Mouse (Mus musculus): ENCODE measurements around the gene E030018B13Rik. TPM values are rescaled to one million over a fixed set of nuclear protein-coding genes. Genes with fewer than 3 reads are reported as not detected.

Gene E030018B13Rik
- 0.22 TPM in 1 of 2 replicates, not detected in the other for polyA plus RNA-seq (2015; fragmentation: Nextera tagmentation; extraction: Ambion mirVana)

DNA sequence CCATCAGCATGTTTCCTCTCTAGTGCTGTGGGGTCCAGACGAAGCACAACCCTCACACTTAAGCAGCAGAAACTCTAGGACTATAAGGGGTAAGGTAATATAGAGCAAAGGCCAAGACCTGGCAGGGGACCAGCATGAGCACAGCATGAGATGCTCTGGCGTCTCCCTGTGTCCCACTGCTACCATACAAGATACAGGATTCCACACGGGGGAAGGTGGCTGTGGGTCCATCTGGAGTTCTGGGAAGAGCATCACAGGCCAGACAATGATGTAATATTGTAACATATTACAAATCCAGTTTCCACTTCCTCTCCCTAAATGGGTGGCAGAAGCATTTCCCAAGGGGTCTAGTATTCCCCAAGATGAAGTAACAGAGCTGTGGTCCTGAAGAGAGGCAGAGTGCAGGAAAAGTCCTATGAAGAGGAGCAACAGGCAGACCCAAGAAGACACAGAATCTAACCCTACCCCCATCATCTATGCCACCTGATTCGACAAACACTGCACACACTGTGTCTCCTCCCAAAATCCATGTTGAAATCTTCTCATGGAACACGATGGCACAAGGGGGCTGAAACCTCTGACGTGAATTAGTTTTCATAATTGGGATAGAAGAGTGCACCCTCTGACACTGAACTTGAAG lies at the start of gene E030018B13Rik:
Gene E030018B13Rik (plus strand): TSS at position 590 of the 640 bp plus-strand sequence.
- Histone ChIP-seq H3K27ac (no peak within 1 kb of the TSS), H3K4me2 (no peak within 1 kb of the TSS), H3K27me3 (no peaks in the 10 kb centered on the region), H3K4me3 (replicated peaks) (no peak within 1 kb of the TSS), H3K9me3 (replicated peaks) (no peaks in the 10 kb centered on the region), H3K4me1 (peaks cover 60% of the 10 kb centered on the region), H3K9ac (no peak within 1 kb of the TSS), H3K36me3 (no peaks in the 10 kb centered on the region)
- ATAC-seq (replicated peaks; ENCODE audit: low FRiP score), result no peak
- 84% methylated on average over 6 of the region's 6 CpGs for WGBS

DNA sequence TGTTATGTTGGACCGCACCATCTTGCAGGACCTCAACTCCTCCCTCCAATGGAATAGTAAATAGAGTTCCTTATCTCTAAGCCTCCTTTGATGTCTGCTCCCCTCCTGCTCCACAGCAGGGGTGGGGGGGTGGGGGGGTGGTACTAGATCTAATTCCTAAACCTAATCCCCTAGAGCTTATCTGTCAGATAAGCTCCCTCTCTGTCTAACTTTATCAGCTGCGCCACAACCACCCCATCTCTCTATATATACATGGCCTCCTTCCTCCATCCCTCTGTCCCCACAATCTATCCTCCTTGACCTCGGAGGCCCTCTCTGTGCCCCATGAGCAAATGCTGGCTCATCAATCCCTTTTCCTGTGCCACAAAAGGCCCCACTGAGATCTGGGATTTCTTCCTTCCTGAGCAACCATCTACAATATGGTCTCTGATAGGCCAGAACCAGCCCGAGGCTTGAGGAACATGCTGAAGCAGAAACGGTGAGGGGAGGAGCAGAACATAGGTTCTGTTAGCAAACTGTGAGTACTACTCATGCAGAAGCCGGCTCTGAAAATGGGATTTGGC lies 48.2 kb upstream of the E030018B13Rik start:
- Histone ChIP-seq H3K27me3 (no peaks in the 10 kb centered on the region), H3K4me1 (no peaks in the 10 kb centered on the region), H3K9me3 (replicated peaks) (no peaks in the 10 kb centered on the region), H3K27ac (no peak overlapping the region), H3K4me3 (replicated peaks) (no peak overlapping the region), H3K9ac (no peak overlapping the region), H3K36me3 (no peaks in the 10 kb centered on the region), H3K4me2 (no peak overlapping the region)
- ATAC-seq (replicated peaks; ENCODE audit: low FRiP score), result no peak
- WGBS, result 74% methylated on average over 6 of the region's 6 CpGs

DNA sequence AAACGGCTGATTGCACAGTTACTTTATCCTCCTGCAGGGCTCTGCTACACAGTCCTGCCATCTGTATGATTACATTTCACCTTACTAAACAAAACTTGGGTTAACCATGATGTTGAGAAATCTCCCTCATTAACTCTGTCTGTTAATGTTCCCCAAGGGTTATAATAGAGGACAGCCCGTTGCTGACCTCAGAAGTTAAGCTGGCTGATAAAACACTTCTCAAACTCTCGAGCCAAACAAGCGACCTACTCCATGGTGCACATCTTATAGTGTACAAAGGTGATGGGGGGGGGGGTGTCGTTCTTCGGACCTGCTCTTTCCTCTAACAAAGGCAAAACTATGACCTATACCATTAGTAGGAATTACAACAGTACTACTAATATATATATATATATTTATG lies 45.0 kb upstream of the E030018B13Rik start:
- H3K36me3 ChIP-seq, result no peaks in the 10 kb centered on the region
- H3K4me2 ChIP-seq, result no peak overlapping the region
- no peak overlapping the region for H3K9ac ChIP-seq
- H3K27me3 ChIP-seq, result no peaks in the 10 kb centered on the region
- H3K9me3 ChIP-seq (replicated peaks), result no peaks in the 10 kb centered on the region
- H3K4me1 ChIP-seq, result 0 out of 2 replicates have a peak, but pooled peaks cover 7% of the 10 kb centered on the region
- no peak overlapping the region for H3K4me3 ChIP-seq (replicated peaks)
- no peak for ATAC-seq (replicated peaks; ENCODE audit: low FRiP score)
- 76% methylated on average over 6 of the region's 6 CpGs for WGBS
- H3K27ac ChIP-seq, result no peak overlapping the region

DNA sequence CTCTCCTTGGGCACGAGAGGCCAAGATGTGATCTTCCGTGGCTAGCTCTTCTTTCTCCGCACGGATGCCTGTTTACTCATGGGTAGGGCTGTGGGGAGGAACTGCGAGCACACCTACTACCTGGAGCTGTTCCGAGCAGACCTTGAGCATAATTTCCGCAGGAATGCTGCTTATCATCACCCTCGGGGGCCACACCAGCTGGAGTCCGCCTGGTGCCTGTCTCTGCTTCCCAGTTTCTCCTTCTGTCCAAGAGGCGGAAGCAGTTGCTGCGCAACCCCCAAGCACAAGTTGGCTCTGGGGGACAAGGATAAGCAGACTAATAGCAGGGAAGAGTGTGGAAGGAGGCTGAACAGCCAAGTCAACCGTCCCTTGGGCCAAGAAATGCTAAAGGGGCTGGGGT lies 42.8 kb upstream of the E030018B13Rik start:
- ATAC-seq (replicated peaks; ENCODE audit: low FRiP score), result no peak
- Histone ChIP-seq H3K36me3 (no peaks in the 10 kb centered on the region), H3K4me2 (no peak overlapping the region)

DNA sequence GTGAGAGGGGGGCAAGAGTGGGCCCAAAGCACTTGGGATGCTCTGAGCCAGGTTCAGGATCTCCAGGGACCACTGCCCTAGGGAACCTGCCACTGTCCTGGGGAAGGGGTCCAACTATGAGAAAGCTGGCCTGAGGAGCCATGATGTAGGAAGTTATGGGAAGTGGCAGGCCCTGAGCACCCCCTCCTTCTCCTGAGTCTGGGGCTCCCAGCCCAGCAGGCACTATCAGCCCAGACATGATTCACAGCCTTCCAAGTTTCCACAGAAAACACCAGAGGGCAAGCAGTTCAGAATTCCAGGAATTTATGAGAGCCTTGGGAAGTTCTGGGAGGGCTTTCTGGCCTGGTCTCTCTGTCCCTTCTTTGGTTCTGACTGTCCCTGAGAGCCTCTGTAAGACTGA lies 41.0 kb upstream of the E030018B13Rik start:
- Histone ChIP-seq H3K9ac (no peak overlapping the region), H3K4me1 (peaks cover 18% of the 10 kb centered on the region), H3K27me3 (no peaks in the 10 kb centered on the region), H3K4me3 (replicated peaks) (no peak overlapping the region), H3K27ac (no peak overlapping the region), H3K4me2 (no peak overlapping the region), H3K36me3 (no peaks in the 10 kb centered on the region), H3K9me3 (replicated peaks) (no peaks in the 10 kb centered on the region)
- no peak for ATAC-seq (replicated peaks; ENCODE audit: low FRiP score)

More for the DNA sequence above, 42.8 kb upstream of the E030018B13Rik start:
- Histone ChIP-seq H3K4me3 (replicated peaks) (no peak overlapping the region), H3K27ac (no peak overlapping the region), H3K9me3 (replicated peaks) (no peaks in the 10 kb centered on the region), H3K4me1 (peaks cover 18% of the 10 kb centered on the region), H3K9ac (no peak overlapping the region), H3K27me3 (no peaks in the 10 kb centered on the region)
- WGBS, result 69% methylated on average over 12 of the region's 12 CpGs

DNA sequence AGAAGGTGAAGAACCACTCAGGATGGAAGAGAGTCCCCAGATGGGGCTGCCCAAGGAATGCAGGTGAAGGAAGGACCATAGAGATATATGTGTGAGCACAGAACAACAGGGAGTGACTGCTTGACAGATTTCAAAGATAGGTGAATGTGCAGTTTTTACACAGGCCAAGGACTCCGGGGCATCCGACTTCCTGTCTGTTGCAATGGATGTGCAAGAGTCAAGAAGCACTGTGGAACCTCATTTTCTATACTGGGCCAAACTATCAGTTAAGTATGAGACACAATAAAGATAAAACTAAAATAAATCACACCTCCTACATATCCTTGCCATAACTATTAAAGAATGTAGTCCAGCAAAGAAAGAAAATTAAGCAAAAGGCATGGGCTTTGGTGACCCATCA lies 40.0 kb upstream of the E030018B13Rik start:
- H3K27ac ChIP-seq, result no peak overlapping the region
- WGBS, result 80% methylated on average over 2 of the region's 2 CpGs
- H3K9me3 ChIP-seq (replicated peaks), result no peaks in the 10 kb centered on the region
- H3K4me3 ChIP-seq (replicated peaks), result no peak overlapping the region
- H3K27me3 ChIP-seq, result no peaks in the 10 kb centered on the region
- peaks cover 18% of the 10 kb centered on the region for H3K4me1 ChIP-seq
- H3K4me2 ChIP-seq, result no peak overlapping the region
- H3K9ac ChIP-seq, result no peak overlapping the region
- H3K36me3 ChIP-seq, result no peaks in the 10 kb centered on the region
- no peak for ATAC-seq (replicated peaks; ENCODE audit: low FRiP score)

DNA sequence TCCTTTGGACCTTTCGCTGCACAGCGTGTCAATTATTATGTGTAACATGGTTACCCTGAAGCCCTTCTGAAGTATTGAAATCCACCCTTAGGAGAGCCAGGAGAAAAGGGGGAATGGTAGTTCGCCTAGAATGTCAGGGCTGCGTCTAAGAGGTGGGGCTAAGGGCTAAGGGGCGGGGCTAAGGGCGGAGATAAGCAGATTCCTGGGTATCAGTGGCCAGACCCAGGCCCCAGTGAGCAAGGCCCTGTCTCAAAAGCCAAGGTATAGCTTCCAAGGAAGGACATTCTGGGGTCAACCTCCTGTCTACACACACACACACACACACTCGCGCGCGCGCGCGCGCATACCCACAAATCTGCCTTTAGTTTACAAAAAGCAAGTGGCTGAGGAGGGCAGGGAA lies 39.0 kb upstream of the E030018B13Rik start:
- peak; percentile 55; the same call in 1 of the 2 replicates for ATAC-seq (replicated peaks; ENCODE audit: low FRiP score)
- WGBS, result 37% methylated on average over 14 of the region's 14 CpGs
- Histone ChIP-seq H3K4me1 (peaks cover 18% of the 10 kb centered on the region), H3K36me3 (no peaks in the 10 kb centered on the region), H3K9me3 (replicated peaks) (no peaks in the 10 kb centered on the region), H3K27me3 (no peaks in the 10 kb centered on the region), H3K27ac (no peak overlapping the region), H3K4me2 (peak overlapping the region; percentile 32), H3K9ac (no peak overlapping the region), H3K4me3 (replicated peaks) (no peak overlapping the region)

DNA sequence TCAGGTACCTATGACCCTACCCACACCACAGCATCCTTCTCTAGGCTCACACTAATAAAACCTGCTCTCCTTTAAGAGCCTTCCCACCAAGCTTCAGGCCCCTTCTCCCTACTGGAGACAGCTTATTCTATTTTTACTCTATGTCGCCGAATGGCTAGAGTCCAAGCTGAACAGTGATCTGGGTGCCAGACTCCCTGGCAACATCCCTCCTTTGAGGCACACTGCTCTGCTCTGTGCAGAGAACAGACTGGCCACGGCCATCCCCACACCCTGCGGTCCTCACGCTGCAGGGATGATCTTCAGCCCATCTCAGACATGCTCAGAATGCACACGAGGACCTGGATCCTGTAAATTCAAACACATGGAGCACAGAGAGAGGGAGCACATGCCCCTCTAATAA lies 37.1 kb upstream of the E030018B13Rik start:
- Histone ChIP-seq H3K4me2 (no peak overlapping the region), H3K27me3 (no peaks in the 10 kb centered on the region), H3K4me3 (replicated peaks) (no peak overlapping the region), H3K36me3 (no peaks in the 10 kb centered on the region), H3K9ac (no peak overlapping the region), H3K9me3 (replicated peaks) (no peaks in the 10 kb centered on the region), H3K27ac (no peak overlapping the region), H3K4me1 (peaks cover 18% of the 10 kb centered on the region)
- no peak for ATAC-seq (replicated peaks; ENCODE audit: low FRiP score)
- WGBS, result 86% methylated on average over 6 of the region's 6 CpGs

DNA sequence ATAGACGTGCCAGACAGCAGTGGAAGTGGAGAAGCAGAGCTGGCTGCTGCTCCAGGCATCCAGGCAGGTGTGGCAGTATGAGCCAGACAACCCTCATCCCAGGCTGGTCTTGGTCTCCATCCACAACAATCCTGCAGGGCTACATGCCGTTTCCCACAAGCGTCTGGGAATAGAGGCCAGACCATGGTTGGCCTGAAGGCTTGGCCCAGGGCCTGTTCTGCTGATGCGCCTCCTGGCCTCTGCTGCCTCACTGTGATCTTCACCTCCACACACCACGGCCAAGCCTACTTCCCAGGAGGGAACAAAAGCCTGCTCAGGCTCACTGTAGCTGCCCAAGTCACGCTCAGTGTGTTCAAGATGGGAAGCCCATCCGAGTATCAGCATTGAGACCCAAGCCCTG lies 33.9 kb upstream of the E030018B13Rik start:
- Histone ChIP-seq H3K4me3 (replicated peaks) (no peak overlapping the region), H3K9ac (no peak overlapping the region), H3K9me3 (replicated peaks) (no peaks in the 10 kb centered on the region), H3K4me1 (peaks cover 15% of the 10 kb centered on the region), H3K27ac (no peak overlapping the region), H3K4me2 (no peak overlapping the region), H3K27me3 (no peaks in the 10 kb centered on the region), H3K36me3 (no peaks in the 10 kb centered on the region)
- ATAC-seq (replicated peaks; ENCODE audit: low FRiP score), result no peak
- 84% methylated on average over 7 of the region's 7 CpGs for WGBS

DNA sequence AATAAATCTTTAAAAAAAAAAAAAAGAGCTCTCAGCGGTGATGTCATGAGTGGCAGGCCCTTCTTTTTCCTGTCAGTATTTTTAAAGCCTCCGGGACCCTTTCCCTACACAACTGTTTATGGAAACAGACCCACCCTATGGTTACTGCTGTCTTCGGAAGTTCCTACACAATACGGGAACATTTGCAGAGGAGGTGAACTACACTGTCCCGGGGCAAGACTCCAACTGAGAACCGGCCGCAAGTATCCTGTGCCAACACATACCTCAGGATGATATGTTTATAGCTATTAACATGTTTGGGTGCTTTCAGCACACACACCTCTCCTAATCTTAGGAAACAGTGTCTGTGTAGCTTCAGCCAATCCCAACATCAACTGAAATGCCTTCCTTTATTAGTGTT lies 31.6 kb upstream of the E030018B13Rik start:
- WGBS, result 78% methylated on average over 7 of the region's 7 CpGs
- no peak overlapping the region for H3K4me2 ChIP-seq

DNA sequence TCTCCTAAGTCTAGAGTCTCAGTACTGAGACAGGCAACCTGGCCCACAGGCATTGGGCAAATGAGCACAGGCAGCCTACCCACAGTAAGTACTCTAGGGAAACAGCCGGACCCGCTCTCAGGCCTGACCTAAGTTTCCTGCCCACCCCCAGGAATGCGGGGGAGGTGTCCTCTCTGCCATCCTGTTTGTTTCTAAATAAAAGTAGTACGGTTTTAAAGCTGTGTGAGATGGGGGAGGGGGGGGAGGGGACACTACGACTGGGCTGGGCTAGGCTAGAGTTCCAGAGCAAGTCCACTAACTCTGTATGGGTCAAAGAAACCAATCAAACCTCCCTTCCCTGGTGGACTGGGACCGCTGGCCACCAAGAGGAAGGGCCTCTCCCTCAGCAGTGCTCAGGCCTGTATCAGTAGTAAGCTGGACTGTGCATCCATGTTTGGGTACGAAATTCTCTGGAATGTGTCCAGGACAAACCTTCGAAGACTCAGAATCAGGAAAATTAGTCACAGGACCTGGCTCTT lies 29.6 kb upstream of the E030018B13Rik start:
- peaks cover 21% of the 10 kb centered on the region for H3K36me3 ChIP-seq
- no peaks in the 10 kb centered on the region for H3K9me3 ChIP-seq (replicated peaks)
- 40% methylated on average over 8 of the region's 8 CpGs for WGBS
- H3K9ac ChIP-seq, result no peak overlapping the region
- H3K27ac ChIP-seq, result peak overlapping the region; percentile 32
- H3K4me3 ChIP-seq (replicated peaks), result no peak overlapping the region
- no peak overlapping the region for H3K4me2 ChIP-seq
- H3K4me1 ChIP-seq, result peaks cover 18% of the 10 kb centered on the region
- peak; percentile 72 for ATAC-seq (replicated peaks; ENCODE audit: low FRiP score)
- H3K27me3 ChIP-seq, result no peaks in the 10 kb centered on the region

More for the DNA sequence above, 31.6 kb upstream of the E030018B13Rik start:
- H3K4me3 ChIP-seq (replicated peaks), result no peak overlapping the region
- no peaks in the 10 kb centered on the region for H3K9me3 ChIP-seq (replicated peaks)
- no peak for ATAC-seq (replicated peaks; ENCODE audit: low FRiP score)
- peaks cover 7% of the 10 kb centered on the region for H3K36me3 ChIP-seq
- H3K27me3 ChIP-seq, result no peaks in the 10 kb centered on the region
- no peak overlapping the region for H3K9ac ChIP-seq
- no peak overlapping the region for H3K27ac ChIP-seq
- peaks cover 18% of the 10 kb centered on the region for H3K4me1 ChIP-seq

DNA sequence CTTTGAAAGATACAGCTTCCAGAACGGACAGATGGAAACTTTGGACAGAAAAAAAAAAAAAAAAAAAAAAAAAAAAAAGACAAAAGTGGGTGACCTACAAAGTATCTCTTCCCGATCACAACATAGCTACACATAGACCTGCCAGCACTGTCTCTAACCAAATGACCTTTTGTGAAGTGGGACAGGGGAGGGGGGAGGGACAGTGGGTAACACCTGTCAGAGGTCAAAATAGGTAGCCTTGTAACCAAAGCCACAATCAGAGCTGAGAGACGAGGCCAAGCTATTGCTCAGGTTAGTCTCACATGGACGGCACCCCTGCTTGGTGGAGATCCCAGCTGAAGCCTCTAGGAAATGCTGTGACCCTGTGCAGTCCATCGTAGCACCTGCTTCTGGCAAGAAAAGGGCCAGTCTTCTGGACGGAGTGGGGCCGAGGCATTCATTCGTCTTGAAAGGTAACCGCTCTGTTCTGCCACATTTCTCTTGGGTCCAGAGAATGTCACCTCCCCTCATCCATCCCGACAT lies 29.0 kb upstream of the E030018B13Rik start:
- Histone ChIP-seq H3K36me3 (peaks cover 21% of the 10 kb centered on the region), H3K4me1 (peaks cover 18% of the 10 kb centered on the region), H3K4me2 (no peak overlapping the region), H3K27me3 (no peaks in the 10 kb centered on the region), H3K9ac (no peak overlapping the region), H3K9me3 (replicated peaks) (no peaks in the 10 kb centered on the region), H3K27ac (peak overlapping the region; percentile 30; the same call in 1 of the 2 replicates), H3K4me3 (replicated peaks) (no peak overlapping the region)
- no peak for ATAC-seq (replicated peaks; ENCODE audit: low FRiP score)
- 80% methylated on average over 10 of the region's 10 CpGs for whole genome bisulfite sequencing
